Mouse (Mus musculus) kidney, adult 2 months (tissue): Measurements from ENCODE around the gene Efnb2. TPM values are rescaled to one million over a fixed set of nuclear protein-coding genes. Genes with fewer than 3 reads are reported as not detected.

Source experiments
- DNase-seq: peaks from one replicate; pipeline ENCODE4 v3.0.0; 2021
- H3K27ac ChIP-seq: fragments of 200-500 bp; 2 replicates; pipeline ENCODE4 v1.5.1; 2012; ENCODE audit warnings: low read depth, low read length, control low read depth, inconsistent platforms; ENCODE audit not compliant: insufficient read depth
- H3K27me3 ChIP-seq: fragments of 200-500 bp; replicated peaks from 2 replicates; pipeline ENCODE4 v1.6.1; 2012; ENCODE audit warnings: mild to moderate bottlenecking, moderate library complexity, low read length, inconsistent platforms; ENCODE audit not compliant: control insufficient read depth, insufficient read depth
- H3K36me3 ChIP-seq: fragments of 200-500 bp; 2 replicates; pipeline ENCODE4 v1.6.1; 2012; ENCODE audit warnings: mild to moderate bottlenecking, moderate library complexity, low read length, inconsistent platforms; ENCODE audit not compliant: control insufficient read depth, insufficient read depth
- H3K4me1 ChIP-seq: fragments of 200-500 bp; 2 replicates; pipeline ENCODE4 v1.6.1; 2011; ENCODE audit warnings: low read length; ENCODE audit not compliant: control insufficient read depth, insufficient read depth
- H3K4me3 ChIP-seq: fragments of 200-500 bp; 2 replicates; pipeline ENCODE4 v1.5.1; 2011; ENCODE audit warnings: mild to moderate bottlenecking, low read depth, low read length, control low read depth; ENCODE audit not compliant: insufficient read depth
- CTCF ChIP-seq: fragments of 200-500 bp; conservative IDR thresholded peaks from 2 replicates; pipeline ENCODE4 v1.5.1; 2011; ENCODE audit warnings: low read depth, mild to moderate bottlenecking, control low read depth, low read length, moderate library complexity, mixed read lengths; ENCODE audit not compliant: insufficient read depth, insufficient read length
- POLR2A ChIP-seq: fragments of 200-500 bp; IDR thresholded peaks from one replicate; pipeline ENCODE4 v1.6.1; 2011; ENCODE audit warnings: low read depth, low read length, control low read depth
- WGBS: fragments of 180-500 bp; shearing (Covaris S2); methylation state at CpG from one replicate; pipeline ENCODE4 v1.1.7; 2018; 5-methylcytosine and 5-hydroxymethylcytosine counted together
- polyA plus RNA-seq: library from polyadenylated mRNA; depleted of rRNA; stranded (reverse); fragments of >200 nt; gene quantifications from 2 replicates; pipeline ENCODE4 v1.2.3, GENCODE M21; 2012

The Efnb2 gene
- polyA plus RNA-seq, 1 experiment = 31.8 TPM

DNA sequence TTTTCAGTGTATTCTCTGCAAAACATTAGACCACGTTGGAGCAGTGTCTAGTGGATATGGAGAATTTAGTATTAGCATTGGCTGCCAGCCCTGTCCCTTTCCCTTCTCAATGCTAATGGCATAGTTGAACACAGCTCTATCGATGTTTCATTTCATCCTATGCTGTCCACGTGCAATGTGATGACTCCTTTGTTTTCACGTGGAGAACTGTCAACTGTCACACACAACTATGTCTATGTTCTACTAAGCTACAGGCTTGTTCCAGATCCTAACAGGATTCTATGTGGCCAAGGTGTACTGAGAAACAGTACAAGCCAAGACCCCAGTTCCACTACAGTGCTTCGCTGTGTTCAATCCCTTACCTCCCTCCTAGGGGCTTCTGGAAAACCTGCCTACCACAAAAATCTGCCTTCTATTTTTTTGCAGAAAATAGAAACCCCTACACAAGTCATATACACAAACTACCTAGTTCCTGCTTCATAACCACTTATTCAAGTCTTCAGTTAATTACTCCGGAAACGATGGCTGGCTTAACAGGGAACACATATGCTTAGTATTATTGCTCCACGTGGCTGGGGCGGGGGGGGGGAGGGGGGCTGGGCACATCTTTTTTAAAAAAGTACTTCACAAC lies 27.9 kb upstream of the Efnb2 start:
- peaks cover 14% of the 10 kb centered on the region for H3K4me1 ChIP-seq
- no peaks in the 10 kb centered on the region for H3K36me3 ChIP-seq
- peak overlapping the region; percentile 71 for H3K4me3 ChIP-seq
- H3K27ac ChIP-seq = no peak overlapping the region; the same call in 1 of the 2 replicates
- DNase-seq = no peak
- no peak for TF ChIP-seq CTCF
- TF ChIP-seq POLR2A = no peak
- no peaks in the 10 kb centered on the region for H3K27me3 ChIP-seq
- WGBS = 8% methylated on average over 9 of the region's 9 CpGs

DNA sequence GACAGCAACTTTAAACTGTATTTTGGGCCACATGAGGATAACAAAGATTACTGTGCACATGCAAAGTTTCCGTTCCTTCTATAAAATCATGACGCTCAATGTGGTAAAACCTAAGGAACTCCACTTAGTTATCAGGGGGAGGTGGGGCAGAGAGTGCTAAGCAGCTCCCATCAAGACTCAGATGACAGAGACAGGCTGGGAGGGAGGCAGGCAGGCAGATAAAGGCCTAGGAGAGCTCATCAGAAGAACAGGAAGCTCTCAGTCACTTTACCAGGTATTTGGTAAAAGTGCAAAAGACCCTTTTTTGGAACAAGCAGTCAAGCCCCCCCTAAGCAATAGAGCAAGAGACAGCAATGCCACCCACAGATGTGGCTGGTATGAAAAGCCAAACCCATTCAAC lies 24.5 kb upstream of the Efnb2 start:
- no peak overlapping the region for H3K27ac ChIP-seq
- H3K27me3 ChIP-seq = no peaks in the 10 kb centered on the region
- H3K4me3 ChIP-seq = no peak overlapping the region
- H3K4me1 ChIP-seq = peaks cover 14% of the 10 kb centered on the region
- no peak for TF ChIP-seq CTCF
- no peak for TF ChIP-seq POLR2A
- 72% methylated on average over 2 of the region's 2 CpGs for WGBS
- DNase-seq = no peak
- peaks cover 9% of the 10 kb centered on the region; the same call in 1 of the 2 replicates for H3K36me3 ChIP-seq

DNA sequence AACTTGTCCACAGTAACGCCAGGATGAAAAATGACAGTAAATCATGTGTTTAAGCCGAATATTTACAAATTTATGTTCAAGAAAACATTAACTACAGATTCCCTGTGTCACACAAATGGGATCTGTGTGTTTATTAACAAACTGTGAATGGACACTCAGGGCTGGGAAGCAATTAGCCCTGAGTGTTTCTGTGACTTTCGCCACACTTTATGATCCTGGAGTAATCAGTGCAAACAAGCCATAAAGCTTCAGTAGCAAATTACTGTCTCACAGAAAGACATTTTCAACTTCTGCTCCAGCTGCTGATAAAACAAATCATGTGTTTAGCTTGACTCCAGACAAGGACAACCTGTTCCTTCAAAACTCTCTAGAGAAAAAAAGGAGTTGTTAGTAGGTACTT lies 21.7 kb upstream of the Efnb2 start:
- H3K4me1 ChIP-seq = 0 out of 2 replicates have a peak, but pooled peaks cover 2% of the 10 kb centered on the region
- no peaks in the 10 kb centered on the region for H3K27me3 ChIP-seq
- no peak for DNase-seq
- TF ChIP-seq CTCF = no peak
- no peak for TF ChIP-seq POLR2A
- H3K36me3 ChIP-seq = peaks cover 13% of the 10 kb centered on the region
- no peak overlapping the region for H3K4me3 ChIP-seq
- H3K27ac ChIP-seq = no peak overlapping the region
- 40% methylated on average over 3 of the region's 3 CpGs for WGBS

- Histone ChIP-seq H3K4me3 (no peak overlapping the region), H3K36me3 (peaks cover 16% of the 10 kb centered on the region), H3K27me3 (no peaks in the 10 kb centered on the region), H3K27ac (no peak overlapping the region), H3K4me1 (no peaks in the 10 kb centered on the region)
- no peak for DNase-seq
- WGBS = 85% methylated on average over 3 of the region's 3 CpGs
- TF ChIP-seq POLR2A (no peak), CTCF (no peak)
These were observed 17.2 kb upstream of the Efnb2 start for GRCm38 (mm10) chr8:8678236-8678635.

GRCm38 (mm10) chr8:8674864-8675263 lies 13.8 kb upstream of the Efnb2 start:
- Histone ChIP-seq H3K27ac (no peak overlapping the region), H3K27me3 (no peaks in the 10 kb centered on the region), H3K36me3 (peaks cover 6% of the 10 kb centered on the region), H3K4me1 (no peaks in the 10 kb centered on the region), H3K4me3 (no peak overlapping the region)
- TF ChIP-seq CTCF (no peak), POLR2A (no peak)
- WGBS = 71% methylated on average over 5 of the region's 5 CpGs
- DNase-seq = no peak

DNA sequence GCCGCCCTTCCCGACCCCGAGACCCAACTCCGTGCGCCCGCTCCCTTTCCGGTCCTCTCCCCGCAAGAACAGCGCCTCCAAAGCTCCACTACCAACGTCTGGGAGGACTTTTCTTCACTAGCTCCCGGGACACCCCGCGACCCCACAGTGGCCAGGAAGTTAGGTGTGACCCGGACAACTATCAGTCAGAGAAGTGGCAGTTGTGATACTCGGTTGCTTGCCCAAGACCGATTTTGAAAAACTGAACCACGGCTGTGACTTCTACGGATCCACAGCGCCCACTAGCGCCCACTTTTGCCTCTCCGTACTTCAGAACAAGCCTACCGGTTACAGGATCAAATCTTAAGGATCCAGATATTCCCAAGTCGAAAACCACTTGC lies 707 bp upstream of the Efnb2 start:
- peak overlapping the region; percentile 88 for H3K4me3 ChIP-seq
- peak; percentile 94 for DNase-seq
- WGBS = 1% methylated on average over 23 of the region's 23 CpGs
- no peaks in the 10 kb centered on the region for H3K27me3 ChIP-seq
- H3K27ac ChIP-seq = peak overlapping the region; percentile 77
- H3K36me3 ChIP-seq = peaks cover 2% of the 10 kb centered on the region; the same call in 1 of the 2 replicates
- H3K4me1 ChIP-seq = peaks cover 3% of the 10 kb centered on the region; the same call in 1 of the 2 replicates
- TF ChIP-seq POLR2A (no peak), CTCF (peak; percentile 88)

DNA sequence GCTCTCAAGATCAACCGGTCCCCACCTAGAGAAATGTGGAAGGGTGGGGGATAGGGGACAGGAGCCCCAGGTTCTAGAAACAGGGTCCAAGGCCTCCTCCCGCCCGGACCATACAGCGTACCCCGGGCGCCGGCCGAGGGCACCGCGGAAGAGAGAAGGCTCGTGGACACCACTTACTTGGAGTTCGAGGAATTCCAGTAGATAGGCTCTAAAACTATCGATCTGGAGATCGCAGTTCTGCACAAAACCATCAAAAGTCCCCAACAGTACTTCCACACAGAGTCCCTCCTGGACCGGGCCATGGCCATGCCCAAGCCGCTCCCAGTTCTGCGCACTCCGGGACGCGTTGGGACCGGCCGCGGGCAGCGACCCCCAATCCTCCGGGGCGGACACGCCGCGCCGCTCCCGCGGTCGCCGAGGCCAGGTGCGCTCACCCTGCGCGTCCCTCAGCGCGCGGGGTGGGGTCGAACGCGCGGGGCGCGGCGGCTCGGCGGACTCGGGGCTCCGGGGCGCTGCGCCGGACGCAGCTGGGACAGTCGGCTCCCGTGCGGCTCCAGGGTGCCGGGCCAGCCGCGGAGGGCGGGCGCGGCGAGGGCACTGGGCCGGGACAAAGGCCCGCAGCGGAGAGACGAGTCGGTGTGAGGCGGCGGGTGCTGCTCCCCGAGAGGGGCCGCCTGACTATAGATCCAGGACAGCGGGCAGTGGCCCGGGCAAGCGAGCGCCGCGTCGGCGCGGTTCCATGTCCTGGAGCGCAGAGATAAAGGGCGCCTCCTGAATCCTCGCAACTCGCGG lies 539 bp downstream of the Efnb2 start:
- Histone ChIP-seq H3K36me3 (peaks cover 2% of the 10 kb centered on the region; the same call in 1 of the 2 replicates), H3K4me3 (peak overlapping the region; percentile 88), H3K27ac (peak overlapping the region; percentile 49; the same call in 1 of the 2 replicates), H3K4me1 (peaks cover 3% of the 10 kb centered on the region; the same call in 1 of the 2 replicates), H3K27me3 (no peaks in the 10 kb centered on the region)
- under 1% methylated on average over 88 of the region's 88 CpGs for WGBS
- no peak for DNase-seq
- no peak for TF ChIP-seq POLR2A
- TF ChIP-seq CTCF = no peak
